Mouse (Mus musculus) spleen, adult 2 months (tissue): ENCODE results near the gene Rad9a.

Source experiments
- CTCF ChIP-seq: fragments of 200-500 bp; IDR thresholded peaks from 2 replicates; pipeline ENCODE4 v1.5.1; 2011; ENCODE audit warnings: mild to moderate bottlenecking, inconsistent platforms; ENCODE audit not compliant: insufficient read depth, insufficient read length, insufficient replicate concordance; ENCODE audit errors: extremely low read depth
- POLR2A ChIP-seq: fragments of 200-500 bp; IDR thresholded peaks from 2 replicates; pipeline ENCODE4 v1.6.1; 2011; ENCODE audit warnings: low read depth, low read length, inconsistent platforms

GRCm38 (mm10) chr19:4169810-4170209 lies 31.7 kb downstream of the Rad9a start:
- TF ChIP-seq CTCF (no peak), POLR2A (no peak)
